ENCODE assay signal across 1 mouse cellular context in genomic region chrX:134600659-134601379, GRCm38 (mm10).
TF ChIP-seq lines count a peak whose summit lies in the region.

TSS of gene Gla (minus strand) at chrX:134601125.
TSS of gene Hnrnph2 (plus strand) at chrX:134601179.

TF ChIP-seq in CH12.LX, 34 proteins besides CTCF, POLR2A, EP300 and RAD21 (continued from another document):
- TF ChIP-seq MEF2A (IDR thresholded peaks at IDR 0.05; ENCODE audit: borderline replicate concordance, low read depth, low read length) = 0 out of 2 replicates have a peak, but pooled peaks have one; percentile 17
- TF ChIP-seq RCOR1 (conservative IDR thresholded peaks at IDR 0.05; ENCODE audit: low read depth, low read length) = no peak
- peak; percentile 75; the same call in 1 of the 2 replicates for TF ChIP-seq CHD2 (IDR thresholded peaks at IDR 0.05; ENCODE audit: low read length)
- TF ChIP-seq UBTF (IDR thresholded peaks at IDR 0.05; ENCODE audit: low read depth, low read length) = no peak
- no peak for TF ChIP-seq MYC (IDR thresholded peaks at IDR 0.05; ENCODE audit: low read depth, low read length)
- peak; percentile 97 for TF ChIP-seq USF1 (IDR thresholded peaks at IDR 0.05; ENCODE audit: low read depth, low read length)
- peak; percentile 98 for TF ChIP-seq BHLHE40 (IDR thresholded peaks at IDR 0.05; ENCODE audit: low read depth, low read length)
